Mouse (Mus musculus): Measurements from ENCODE around the gene Timm22.
A peak's percentile ranks its signal among the peaks of the same experiment; 100 is the strongest.

Gene Timm22

GRCm38 (mm10) chr11:76436864-76437437 is 30.2 kb downstream of the Timm22 start:
- peak; percentile 72 to 82 for DNase-seq

- no peak for DNase-seq
Observed at GRCm38 (mm10) chr11:76439666-76440065, 32.9 kb downstream of the Timm22 start.

GRCm38 (mm10) chr11:76445459-76445858 is 38.7 kb downstream of the Timm22 start:
- no peak for DNase-seq

GRCm38 (mm10) chr11:76446251-76446650 is 39.5 kb downstream of the Timm22 start:
- DNase-seq: peak; percentile 52 to 59

GRCm38 (mm10) chr11:76449520-76450201 is 42.9 kb downstream of the Timm22 start:
- DNase-seq: peak; percentile 61 to 76

- no peak for DNase-seq
Observed at GRCm38 (mm10) chr11:76450202-76450561, 43.4 kb downstream of the Timm22 start.

GRCm38 (mm10) chr11:76454492-76454891 is 47.7 kb downstream of the Timm22 start:
- peak; percentile 87 to 88 for DNase-seq

GRCm38 (mm10) chr11:76456233-76456632 is 49.5 kb downstream of the Timm22 start:
- peak; percentile 94 to 95 for DNase-seq

GRCm38 (mm10) chr11:76456897-76457296 is 50.1 kb downstream of the Timm22 start:
- no peak for DNase-seq

- DNase-seq: no peak
Observed at GRCm38 (mm10) chr11:76458730-76459129, 52.0 kb downstream of the Timm22 start.

GRCm38 (mm10) chr11:76459489-76459888 is 52.7 kb downstream of the Timm22 start:
- DNase-seq: no peak

GRCm38 (mm10) chr11:76461201-76461600 is 54.4 kb downstream of the Timm22 start:
- DNase-seq: peak in 1 of 2 experiments; percentile 46

GRCm38 (mm10) chr11:76461696-76462095 is 54.9 kb downstream of the Timm22 start:
- DNase-seq: no peak

GRCm38 (mm10) chr11:76465879-76466278 is 59.1 kb downstream of the Timm22 start:
- DNase-seq: no peak

Measured in kidney, postnatal 4 days (tissue).